In genomic region chr8:122106270-122106669, GRCm38 (mm10) we compare ENCODE assay signal across 9 mouse cellular contexts.
DNase-seq lines count a peak whose midpoint lies in the region; TF ChIP-seq lines count a peak whose summit lies in the region.
"Had no signal": no experiment of that assay in that cellular context is flagged by ENCODE, and none has a peak within 500 bp of the region (broad histone marks: within the 10 kb centered on the region; RNA-seq: fewer than 3 reads in every experiment).

No protein-coding gene starts in this region.

- no peak overlapping the region for H3K4me3 ChIP-seq in heart, embryonic 10.5 days
- H3K4me3 ChIP-seq in gastrocnemius, adult 2 months = no peak overlapping the region
- H3K4me3 ChIP-seq: liver, embryonic 13.5 days had no signal

- H3K4me1 ChIP-seq in heart, embryonic 10.5 days = peaks cover 58% of the 10 kb centered on the region

- TF ChIP-seq CTCF in gastrocnemius, adult 2 months (IDR thresholded peaks at IDR 0.05) = no peak

- H3K9me3 ChIP-seq in heart, embryonic 10.5 days = no peaks in the 10 kb centered on the region
- H3K9me3 ChIP-seq: liver, embryonic 13.5 days had no signal

- peaks cover 16% of the 10 kb centered on the region for H3K27me3 ChIP-seq in heart, embryonic 10.5 days (ENCODE audit: insufficient read depth, poor library complexity, severe bottlenecking)

- no peak overlapping the region for H3K27ac ChIP-seq in heart, embryonic 10.5 days
- H3K27ac ChIP-seq in gastrocnemius, adult 2 months = no peak overlapping the region
- H3K27ac ChIP-seq: liver, embryonic 13.5 days had no signal

- DNase-seq in heart, adult 11 months = peak; percentile 98
- DNase-seq in heart, embryonic 10.5 days (ENCODE audit: low spot score) = no peak
- DNase-seq in NIH3T3 (ENCODE audit: low read depth) = peak; percentile 82
- peak; percentile 81 for DNase-seq in gastrocnemius, adult 2 months
- peak; percentile 27 to 39 for DNase-seq in kidney, adult 8-10 months
- peak; percentile 80 for DNase-seq in lung, postnatal 14 days
- no peak for DNase-seq in spleen, postnatal 36 days (ENCODE audit: low spot score in 2 of 2)
- DNase-seq in yolk sac, embryonic 10.5 days (ENCODE audit: low spot score) = no peak
- DNase-seq: liver, embryonic 13.5 days had no signal

- intact Hi-C loops in gastrocnemius, adult 2 months (cut with DNase I) = no loop called here

- WGBS in heart, embryonic 10.5 days = 36% methylated on average over 9 of the region's 9 CpGs

- no peaks in the 10 kb centered on the region for H3K36me3 ChIP-seq in heart, embryonic 10.5 days
- H3K36me3 ChIP-seq: liver, embryonic 13.5 days had no signal

Comparison
In these comparisons a context has a peak if more than half of its experiments do, and no peak if none do; other contexts are left out.
1. DNase-seq: peak in heart, adult 11 months (single experiment), NIH3T3 (single experiment), gastrocnemius, adult 2 months (single experiment), kidney, adult 8-10 months (2 of 2) and lung, postnatal 14 days (single experiment); none in heart, embryonic 10.5 days (single experiment), spleen, postnatal 36 days (0 of 2) and yolk sac, embryonic 10.5 days (single experiment).